Mouse (Mus musculus): ENCODE results near the gene 2510009E07Rik. TPM values are rescaled to one million over a fixed set of nuclear protein-coding genes. Genes with fewer than 3 reads are reported as not detected.

2510009E07Rik gene
- polyA plus RNA-seq, 1 experiment, result not detected

- Histone ChIP-seq H3K27ac (ENCODE audit: insufficient read depth, low read depth, low read length) (no peak overlapping the region), H3K4me1 (ENCODE audit: control insufficient read depth, insufficient read depth, low read length) (peaks cover 12% of the 10 kb centered on the region), H3K4me3 (ENCODE audit: insufficient read depth, low read depth, low read length) (no peak overlapping the region)
- WGBS, result 85% methylated on average over 3 of the region's 3 CpGs
- TF ChIP-seq POLR2A (IDR thresholded peaks at IDR 0.05; ENCODE audit: insufficient read depth, low read depth, low read length), result no peak
- TF ChIP-seq CTCF (IDR thresholded peaks at IDR 0.05; ENCODE audit: insufficient read depth, low read depth, low read length), result no peak
Measured at GRCm38 (mm10) chr16:21645915-21646314, 48.5 kb downstream of the 2510009E07Rik start.

GRCm38 (mm10) chr16:21644574-21644973, 49.9 kb downstream of the 2510009E07Rik start:
- no peak for TF ChIP-seq POLR2A (IDR thresholded peaks at IDR 0.05; ENCODE audit: insufficient read depth, low read depth, low read length)
- TF ChIP-seq CTCF (IDR thresholded peaks at IDR 0.05; ENCODE audit: insufficient read depth, low read depth, low read length), result no peak
- Histone ChIP-seq H3K4me1 (ENCODE audit: control insufficient read depth, insufficient read depth, low read length) (peaks cover 12% of the 10 kb centered on the region), H3K4me3 (ENCODE audit: insufficient read depth, low read depth, low read length) (no peak overlapping the region), H3K27ac (ENCODE audit: insufficient read depth, low read depth, low read length) (no peak overlapping the region)
- 79% methylated on average over 3 of the region's 3 CpGs for WGBS

- WGBS, result 54% methylated on average over 17 of the region's 17 CpGs
- Histone ChIP-seq H3K27ac (ENCODE audit: insufficient read depth, low read depth, low read length) (0 out of 2 replicates have a peak overlapping the region, but pooled peaks have one; percentile 8), H3K4me3 (ENCODE audit: insufficient read depth, low read depth, low read length) (no peak overlapping the region), H3K4me1 (ENCODE audit: control insufficient read depth, insufficient read depth, low read length) (peaks cover 12% of the 10 kb centered on the region)
- TF ChIP-seq CTCF (IDR thresholded peaks at IDR 0.05; ENCODE audit: insufficient read depth, low read depth, low read length) (no peak), POLR2A (IDR thresholded peaks at IDR 0.05; ENCODE audit: insufficient read depth, low read depth, low read length) (no peak)
Measured at GRCm38 (mm10) chr16:21644066-21644561, 50.4 kb downstream of the 2510009E07Rik start.

GRCm38 (mm10) chr16:21643621-21644041, 50.8 kb downstream of the 2510009E07Rik start:
- 47% methylated on average over 2 of the region's 2 CpGs for WGBS
- H3K27ac ChIP-seq (ENCODE audit: insufficient read depth, low read depth, low read length), result 0 out of 2 replicates have a peak overlapping the region, but pooled peaks have one; percentile 8
- peaks cover 12% of the 10 kb centered on the region for H3K4me1 ChIP-seq (ENCODE audit: control insufficient read depth, insufficient read depth, low read length)
- no peak overlapping the region for H3K4me3 ChIP-seq (ENCODE audit: insufficient read depth, low read depth, low read length)
- TF ChIP-seq CTCF (IDR thresholded peaks at IDR 0.05; ENCODE audit: insufficient read depth, low read depth, low read length) (no peak), POLR2A (IDR thresholded peaks at IDR 0.05; ENCODE audit: insufficient read depth, low read depth, low read length) (no peak)

GRCm38 (mm10) chr16:21642906-21643305, 51.6 kb downstream of the 2510009E07Rik start:
- TF ChIP-seq POLR2A (IDR thresholded peaks at IDR 0.05; ENCODE audit: insufficient read depth, low read depth, low read length) (no peak), CTCF (IDR thresholded peaks at IDR 0.05; ENCODE audit: insufficient read depth, low read depth, low read length) (no peak)
- 84% methylated on average over 5 of the region's 5 CpGs for WGBS
- Histone ChIP-seq H3K4me3 (ENCODE audit: insufficient read depth, low read depth, low read length) (no peak overlapping the region), H3K4me1 (ENCODE audit: control insufficient read depth, insufficient read depth, low read length) (peaks cover 12% of the 10 kb centered on the region), H3K27ac (ENCODE audit: insufficient read depth, low read depth, low read length) (no peak overlapping the region)

- no peak for TF ChIP-seq POLR2A (IDR thresholded peaks at IDR 0.05; ENCODE audit: insufficient read depth, low read depth, low read length)
Measured at GRCm38 (mm10) chr16:21641944-21642343, 52.5 kb downstream of the 2510009E07Rik start.

GRCm38 (mm10) chr16:21640766-21641499, 53.5 kb downstream of the 2510009E07Rik start:
- H3K27ac ChIP-seq (ENCODE audit: insufficient read depth, low read depth, low read length), result no peak overlapping the region
- 90% methylated on average over 7 of the region's 7 CpGs for WGBS
- peaks cover 16% of the 10 kb centered on the region for H3K4me1 ChIP-seq (ENCODE audit: control insufficient read depth, insufficient read depth, low read length)
- H3K4me3 ChIP-seq (ENCODE audit: insufficient read depth, low read depth, low read length), result no peak overlapping the region
- no peak for TF ChIP-seq CTCF (IDR thresholded peaks at IDR 0.05; ENCODE audit: insufficient read depth, low read depth, low read length)
- TF ChIP-seq POLR2A (IDR thresholded peaks at IDR 0.05; ENCODE audit: insufficient read depth, low read depth, low read length), result no peak

More at GRCm38 (mm10) chr16:21641944-21642343, 52.5 kb downstream of the 2510009E07Rik start:
- 79% methylated on average over 3 of the region's 3 CpGs for WGBS
- Histone ChIP-seq H3K27ac (ENCODE audit: insufficient read depth, low read depth, low read length) (no peak overlapping the region), H3K4me1 (ENCODE audit: control insufficient read depth, insufficient read depth, low read length) (peaks cover 16% of the 10 kb centered on the region), H3K4me3 (ENCODE audit: insufficient read depth, low read depth, low read length) (no peak overlapping the region)

- TF ChIP-seq POLR2A (IDR thresholded peaks at IDR 0.05; ENCODE audit: insufficient read depth, low read depth, low read length) (no peak), CTCF (IDR thresholded peaks at IDR 0.05; ENCODE audit: insufficient read depth, low read depth, low read length) (no peak)
- Histone ChIP-seq H3K4me3 (ENCODE audit: insufficient read depth, low read depth, low read length) (no peak overlapping the region), H3K4me1 (ENCODE audit: control insufficient read depth, insufficient read depth, low read length) (peaks cover 4% of the 10 kb centered on the region), H3K27ac (ENCODE audit: insufficient read depth, low read depth, low read length) (no peak overlapping the region)
- 87% methylated on average over 11 of the region's 11 CpGs for WGBS
Measured at GRCm38 (mm10) chr16:21637201-21637819, 57.2 kb downstream of the 2510009E07Rik start.
